Mouse (Mus musculus): ENCODE data around the gene Gsdma3. TPM values are rescaled to one million over a fixed set of nuclear protein-coding genes. Genes with fewer than 3 reads are reported as not detected.

Gene Gsdma3
- polyA plus RNA-seq, 1 experiment from 2014 or later, result not detected

DNA sequence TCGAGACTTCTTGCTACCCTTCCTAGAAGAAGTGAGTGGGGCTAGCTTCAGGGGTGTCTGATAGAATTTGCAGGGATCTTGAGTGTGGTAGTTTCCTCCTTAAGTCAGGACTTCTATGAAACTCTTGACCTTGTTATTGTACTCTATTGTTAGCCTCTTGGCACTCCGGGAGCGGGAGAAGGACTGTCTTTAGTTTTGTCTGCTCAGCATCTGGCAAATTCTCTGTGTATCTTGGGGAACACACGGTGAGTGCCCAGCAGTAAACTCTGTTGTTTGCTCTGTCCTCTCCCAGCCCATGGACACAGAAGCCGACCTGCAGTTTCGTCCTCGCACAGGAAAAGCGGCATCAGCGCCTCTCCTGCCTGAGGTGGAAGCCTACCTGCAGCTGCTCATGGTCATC lies 59.5 kb downstream of the Gsdma3 start:
- Histone ChIP-seq H3K27me3 (replicated peaks; ENCODE audit: control insufficient read depth, insufficient read depth, low read length) (no peaks in the 10 kb centered on the region), H3K4me2 (ENCODE audit: low read length) (no peak overlapping the region), H3K9ac (ENCODE audit: low read depth, low read length) (no peak overlapping the region), H3K4me3 (ENCODE audit: low read length) (no peak overlapping the region), H3K36me3 (ENCODE audit: control insufficient read depth, insufficient read depth, low read length) (peaks cover 38% of the 10 kb centered on the region), H3K4me1 (ENCODE audit: control insufficient read depth, insufficient read depth, low read depth, low read length) (peaks cover 10% of the 10 kb centered on the region), H3K9me3 (ENCODE audit: control insufficient read depth, low read length) (no peaks in the 10 kb centered on the region), H3K27ac (ENCODE audit: low read depth, low read length) (no peak overlapping the region)
- no peak for ATAC-seq
- 91% methylated on average over 9 of the region's 9 CpGs for WGBS

DNA sequence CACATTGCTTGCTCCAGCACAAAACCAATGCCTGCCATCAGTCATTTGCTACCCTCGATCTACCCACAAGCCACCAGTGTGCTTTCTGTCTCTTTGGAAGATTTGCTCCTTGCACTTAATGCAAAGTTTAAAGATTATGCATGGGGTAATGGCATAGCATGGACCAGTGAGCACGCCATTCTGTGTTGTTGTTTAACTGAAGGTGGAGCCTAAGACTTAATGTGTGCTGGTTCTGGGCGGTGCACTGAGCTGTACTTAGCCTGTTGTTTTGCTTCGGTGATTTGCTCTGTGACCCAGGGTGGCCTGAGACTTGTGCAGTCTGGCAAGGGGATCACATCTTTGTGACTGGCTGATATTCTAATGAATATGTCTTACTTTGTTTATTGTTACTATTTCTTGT lies 60.8 kb downstream of the Gsdma3 start:
- H3K27me3 ChIP-seq (replicated peaks; ENCODE audit: control insufficient read depth, insufficient read depth, low read length), result no peaks in the 10 kb centered on the region
- H3K9me3 ChIP-seq (ENCODE audit: control insufficient read depth, low read length), result no peaks in the 10 kb centered on the region
- H3K36me3 ChIP-seq (ENCODE audit: control insufficient read depth, insufficient read depth, low read length), result peaks cover 52% of the 10 kb centered on the region
- no peak overlapping the region for H3K4me3 ChIP-seq (ENCODE audit: low read length)
- WGBS, result 90% methylated on average over 4 of the region's 4 CpGs
- no peak for ATAC-seq
- no peak overlapping the region for H3K27ac ChIP-seq (ENCODE audit: low read depth, low read length)
- H3K4me1 ChIP-seq (ENCODE audit: control insufficient read depth, insufficient read depth, low read depth, low read length), result peaks cover 10% of the 10 kb centered on the region
- H3K9ac ChIP-seq (ENCODE audit: low read depth, low read length), result no peak overlapping the region
- H3K4me2 ChIP-seq (ENCODE audit: low read length), result no peak overlapping the region

Other genes with a start within 250 kb of the Gsdma3 start
- gene Tcap, start 242.5 kb upstream of the Gsdma3 start, polyA plus RNA-seq (2015; fragmentation: Nextera tagmentation; extraction: Ambion mirVana), result 0.16 and 1.7 TPM in 2 replicates
- gene Pnmt, start 239.9 kb upstream of the Gsdma3 start, polyA plus RNA-seq (2015; fragmentation: Nextera tagmentation; extraction: Ambion mirVana), result 4.5 and 4.9 TPM in 2 replicates
- gene Pgap3, start 225.9 kb upstream of the Gsdma3 start, polyA plus RNA-seq (2015; fragmentation: Nextera tagmentation; extraction: Ambion mirVana), result 8.2 and 9.3 TPM in 2 replicates
- gene Erbb2, start 213.9 kb upstream of the Gsdma3 start, polyA plus RNA-seq (2015; fragmentation: Nextera tagmentation; extraction: Ambion mirVana), result 6.6 and 10.0 TPM in 2 replicates
- 250 and 276 TPM in 2 replicates for gene Mien1, start 187.4 kb upstream of the Gsdma3 start, polyA plus RNA-seq (2015; fragmentation: Nextera tagmentation; extraction: Ambion mirVana)
- 1.3 and 2.5 TPM in 2 replicates for gene Grb7, start 180.0 kb upstream of the Gsdma3 start, polyA plus RNA-seq (2015; fragmentation: Nextera tagmentation; extraction: Ambion mirVana)
- gene Ikzf3, start 80.3 kb upstream of the Gsdma3 start, polyA plus RNA-seq (2015; fragmentation: Nextera tagmentation; extraction: Ambion mirVana), result 0.35 and 0.45 TPM in 2 replicates
- gene Zpbp2, start 75.3 kb upstream of the Gsdma3 start, polyA plus RNA-seq (2015; fragmentation: Nextera tagmentation; extraction: Ambion mirVana), result 0.11 and 0.15 TPM in 2 replicates
- gene Ormdl3, start 39.0 kb upstream of the Gsdma3 start, polyA plus RNA-seq (2015; fragmentation: Nextera tagmentation; extraction: Ambion mirVana), result 117 and 124 TPM in 2 replicates
- gene Lrrc3c, start 28.1 kb upstream of the Gsdma3 start, polyA plus RNA-seq (2015; fragmentation: Nextera tagmentation; extraction: Ambion mirVana), result not detected in 2 replicates
- 0.41 and 1.3 TPM in 2 replicates for gene Gm12355, start 699 bp upstream of the Gsdma3 start, polyA plus RNA-seq (2015; fragmentation: Nextera tagmentation; extraction: Ambion mirVana)
- gene Gsdma2, start 20.4 kb downstream of the Gsdma3 start, polyA plus RNA-seq (2015; fragmentation: Nextera tagmentation; extraction: Ambion mirVana), result not detected in 2 replicates
- gene Gsdma, start 38.0 kb downstream of the Gsdma3 start, polyA plus RNA-seq (2015; fragmentation: Nextera tagmentation; extraction: Ambion mirVana), result 0.08 TPM in 1 of 2 replicates, not detected in the other
- gene Psmd3, start 56.2 kb downstream of the Gsdma3 start, polyA plus RNA-seq (2015; fragmentation: Nextera tagmentation; extraction: Ambion mirVana), result 186 and 189 TPM in 2 replicates
- gene Csf3, start 74.9 kb downstream of the Gsdma3 start, polyA plus RNA-seq (2015; fragmentation: Nextera tagmentation; extraction: Ambion mirVana), result not detected in 2 replicates
- 62.5 and 71.1 TPM in 2 replicates for gene Med24, start 103.1 kb downstream of the Gsdma3 start, polyA plus RNA-seq (2015; fragmentation: Nextera tagmentation; extraction: Ambion mirVana)
- 127 and 144 TPM in 2 replicates for gene Thra, start 114.3 kb downstream of the Gsdma3 start, polyA plus RNA-seq (2015; fragmentation: Nextera tagmentation; extraction: Ambion mirVana)
- gene Nr1d1, start 149.0 kb downstream of the Gsdma3 start, polyA plus RNA-seq (2015; fragmentation: Nextera tagmentation; extraction: Ambion mirVana), result 4.9 and 5.6 TPM in 2 replicates
- 28.2 and 28.6 TPM in 2 replicates for gene Msl1, start 169.2 kb downstream of the Gsdma3 start, polyA plus RNA-seq (2015; fragmentation: Nextera tagmentation; extraction: Ambion mirVana)
- gene Casc3, start 178.5 kb downstream of the Gsdma3 start, polyA plus RNA-seq (2015; fragmentation: Nextera tagmentation; extraction: Ambion mirVana), result 41.7 and 49.2 TPM in 2 replicates
- gene Rapgefl1, start 210.4 kb downstream of the Gsdma3 start, polyA plus RNA-seq (2015; fragmentation: Nextera tagmentation; extraction: Ambion mirVana), result 11.6 and 13.0 TPM in 2 replicates
- gene Wipf2, start 237.3 kb downstream of the Gsdma3 start, polyA plus RNA-seq (2015; fragmentation: Nextera tagmentation; extraction: Ambion mirVana), result 4.1 and 4.2 TPM in 2 replicates